Mouse (Mus musculus): ENCODE results near the gene Lce1f. TPM values are rescaled to one million over a fixed set of nuclear protein-coding genes. Genes with fewer than 3 reads are reported as not detected.

Gene Lce1f
- not detected for polyA plus RNA-seq (2017; shearing (Covaris generic))

GRCm38 (mm10) chr3:92720250-92720649, at the start of gene Lce1f:
TSS of gene Lce1f (minus strand) at chr3:92720350.

GRCm38 (mm10) chr3:92764965-92765364, 44.8 kb upstream of the Lce1f start, which contains the start of gene Lce1h:
TSS of gene Lce1h (minus strand) at chr3:92765065.

GRCm38 (mm10) chr3:92752238-92752637, 32.1 kb upstream of the Lce1f start, which contains the start of gene Lce1g:
TSS of gene Lce1g (minus strand) at chr3:92752338.

GRCm38 (mm10) chr3:92738996-92739395, 18.8 kb upstream of the Lce1f start, which contains the start of gene Gm38119:
TSS of gene Gm38119 (minus strand) at chr3:92739096.

GRCm38 (mm10) chr3:92708974-92709373, 11.2 kb downstream of the Lce1f start, which contains the start of gene Lce1e:
TSS of gene Lce1e (minus strand) at chr3:92709074.

GRCm38 (mm10) chr3:92687110-92687509, 33.0 kb downstream of the Lce1f start, which contains the start of gene Lce1d:
TSS of gene Lce1d (minus strand) at chr3:92687210.

GRCm38 (mm10) chr3:92678947-92679346, 41.2 kb downstream of the Lce1f start, which contains the start of gene Lce1c:
TSS of gene Lce1c (plus strand) at chr3:92679247.

GRCm38 (mm10) chr3:92670215-92670614, 49.9 kb downstream of the Lce1f start, which contains the start of gene Lce1a2:
TSS of gene Lce1a2 (minus strand) at chr3:92670315.

Other genes with a start within 250 kb of the Lce1f start
- not detected for gene Sprr1a, start 234.5 kb downstream of the Lce1f start, polyA plus RNA-seq (2017; shearing (Covaris generic))
- gene Sprr4, start 219.9 kb downstream of the Lce1f start, polyA plus RNA-seq (2017; shearing (Covaris generic)) = not detected
- gene 2310046K23Rik, start 185.8 kb downstream of the Lce1f start, polyA plus RNA-seq (2017; shearing (Covaris generic)) = not detected
- not detected for gene Ivl, start 146.6 kb downstream of the Lce1f start, polyA plus RNA-seq (2017; shearing (Covaris generic))
- gene Smcp, start 131.4 kb downstream of the Lce1f start, polyA plus RNA-seq (2017; shearing (Covaris generic)) = not detected
- gene 2210017I01Rik, start 112.9 kb downstream of the Lce1f start, polyA plus RNA-seq (2017; shearing (Covaris generic)) = not detected
- gene Lce6a, start 98.7 kb downstream of the Lce1f start, polyA plus RNA-seq (2017; shearing (Covaris generic)) = not detected
- not detected for gene Lce1a1, start 72.0 kb downstream of the Lce1f start, polyA plus RNA-seq (2017; shearing (Covaris generic))
- gene Lce1b, start 63.4 kb downstream of the Lce1f start, polyA plus RNA-seq (2017; shearing (Covaris generic)) = not detected
- not detected for gene Lce1a2, start 50.0 kb downstream of the Lce1f start, polyA plus RNA-seq (2017; shearing (Covaris generic))
- gene Lce1c, start 41.1 kb downstream of the Lce1f start, polyA plus RNA-seq (2017; shearing (Covaris generic)) = not detected
- not detected for gene Lce1d, start 33.1 kb downstream of the Lce1f start, polyA plus RNA-seq (2017; shearing (Covaris generic))
- gene Lce1e, start 11.3 kb downstream of the Lce1f start, polyA plus RNA-seq (2017; shearing (Covaris generic)) = not detected
- gene Gm38119, start 18.7 kb upstream of the Lce1f start, polyA plus RNA-seq (2017; shearing (Covaris generic)) = not detected
- gene Lce1g, start 32.0 kb upstream of the Lce1f start, polyA plus RNA-seq (2017; shearing (Covaris generic)) = not detected
- not detected for gene Lce1h, start 44.7 kb upstream of the Lce1f start, polyA plus RNA-seq (2017; shearing (Covaris generic))
- gene Lce1i, start 58.5 kb upstream of the Lce1f start, polyA plus RNA-seq (2017; shearing (Covaris generic)) = not detected
- not detected for gene Lce1j, start 70.2 kb upstream of the Lce1f start, polyA plus RNA-seq (2017; shearing (Covaris generic))
- not detected for gene Lce1k, start 87.5 kb upstream of the Lce1f start, polyA plus RNA-seq (2017; shearing (Covaris generic))
- gene Kprp, start 106.9 kb upstream of the Lce1f start, polyA plus RNA-seq (2017; shearing (Covaris generic)) = not detected
- not detected for gene Lce1l, start 130.9 kb upstream of the Lce1f start, polyA plus RNA-seq (2017; shearing (Covaris generic))
- gene 2310050C09Rik, start 149.9 kb upstream of the Lce1f start, polyA plus RNA-seq (2017; shearing (Covaris generic)) = not detected
- gene Lce3a, start 205.9 kb upstream of the Lce1f start, polyA plus RNA-seq (2017; shearing (Covaris generic)) = not detected
- gene Lce3b, start 212.6 kb upstream of the Lce1f start, polyA plus RNA-seq (2017; shearing (Covaris generic)) = not detected
- gene Lce3c, start 224.1 kb upstream of the Lce1f start, polyA plus RNA-seq (2017; shearing (Covaris generic)) = not detected
- gene Lce3d, start 237.0 kb upstream of the Lce1f start, polyA plus RNA-seq (2017; shearing (Covaris generic)) = not detected
- gene Lce3e, start 246.7 kb upstream of the Lce1f start, polyA plus RNA-seq (2017; shearing (Covaris generic)) = not detected

All from activated CD4-positive, CD25-positive, alpha-beta regulatory T cell (primary cell).